Mouse (Mus musculus) heart, postnatal 25 days (tissue): Measurements from ENCODE around the gene Card14. TPM values are rescaled to one million over a fixed set of nuclear protein-coding genes. Genes with fewer than 3 reads are reported as not detected.
A peak's percentile ranks its signal among the peaks of the same experiment; 100 is the strongest.

Experiments
- DNase-seq: peaks from one replicate; pipeline ENCODE4 v3.0.0; 2022; ENCODE audit warnings: low spot score
- intact Hi-C: fragments of 180-260 bp; cut with DNase I; formaldehyde crosslinking; loops from one replicate; pipeline ENCODE4 v1.15.1; 2025
- total RNA-seq, 2 experiments: library from RNA; stranded (reverse); gene quantifications; 2 replicates each; pipeline ENCODE4 v1.2.3; 2021

The Card14 gene
- total RNA-seq, 2 experiments from 2014 or later: 0.08 to 0.10 TPM

GRCm38 (mm10) chr11:119299391-119300245 lies 8.0 kb upstream of the Card14 start, which contains the start of gene Eif4a3:
Eif4a3 (minus strand) TSS chr11:119300089.
- DNase-seq: peak; percentile 88
- intact Hi-C loops: loop anchor here (2.0 kb wide), 1 partner anchor 31 kb away; no protein-coding TSS in a partner anchor

- DNase-seq: no peak
- intact Hi-C loops: no loop called here
Observed at GRCm38 (mm10) chr11:119300246-119300935, 7.2 kb upstream of the Card14 start.

GRCm38 (mm10) chr11:119300986-119301385 lies 6.6 kb upstream of the Card14 start:
- DNase-seq: no peak
- intact Hi-C loops: no loop called here

GRCm38 (mm10) chr11:119304904-119305712 lies 2.5 kb upstream of the Card14 start:
- intact Hi-C loops: no loop called here
- DNase-seq: no peak

GRCm38 (mm10) chr11:119306762-119307657 lies 558 bp upstream of the Card14 start:
- intact Hi-C loops: no loop called here
- DNase-seq: no peak

- intact Hi-C loops: no loop called here
Observed at GRCm38 (mm10) chr11:119307916-119308315, 348 bp downstream of the Card14 start.

GRCm38 (mm10) chr11:119310621-119311020 lies 3.1 kb downstream of the Card14 start:
- intact Hi-C loops: no loop called here
- no peak for DNase-seq

More at GRCm38 (mm10) chr11:119307916-119308315, 348 bp downstream of the Card14 start:
- no peak for DNase-seq

- DNase-seq: no peak
- intact Hi-C loops: no loop called here
Observed at GRCm38 (mm10) chr11:119314252-119314936, 6.8 kb downstream of the Card14 start.

- peak; percentile 19 for DNase-seq
- intact Hi-C loops: no loop called here
Observed at GRCm38 (mm10) chr11:119316720-119317119, 9.2 kb downstream of the Card14 start.

GRCm38 (mm10) chr11:119322521-119322920 lies 15.0 kb downstream of the Card14 start:
- no peak for DNase-seq
- intact Hi-C loops: no loop called here

- DNase-seq: no peak
- intact Hi-C loops: no loop called here
Observed at GRCm38 (mm10) chr11:119325068-119325467, 17.5 kb downstream of the Card14 start.

- intact Hi-C loops: no loop called here
- DNase-seq: no peak
Observed at GRCm38 (mm10) chr11:119330592-119330991, 23.0 kb downstream of the Card14 start.

GRCm38 (mm10) chr11:119331970-119332369 lies 24.4 kb downstream of the Card14 start:
- no peak for DNase-seq
- intact Hi-C loops: no loop called here

GRCm38 (mm10) chr11:119338271-119339059 lies 30.9 kb downstream of the Card14 start:
- no peak for DNase-seq
- intact Hi-C loops: loop anchor here (5.0 kb wide), 1 partner anchor 104 kb away; no protein-coding TSS in a partner anchor

- intact Hi-C loops: loop anchor here (5.0 kb wide), 1 partner anchor 103 kb away; no protein-coding TSS in a partner anchor
- DNase-seq: no peak
Observed at GRCm38 (mm10) chr11:119339179-119339578, 31.6 kb downstream of the Card14 start.

GRCm38 (mm10) chr11:119339637-119340036 lies 32.1 kb downstream of the Card14 start:
- intact Hi-C loops: loop anchor here (1.0 to 5.0 kb wide), 4 partner anchors 24 to 153 kb away; partner anchors contain the start of gene Endov
- no peak for DNase-seq

GRCm38 (mm10) chr11:119344178-119344577 lies 36.6 kb downstream of the Card14 start:
- intact Hi-C loops: loop anchor here (5.0 kb wide), 1 partner anchor 148 kb away; the partner anchor contains the start of gene Endov
- DNase-seq: no peak
